Mouse (Mus musculus): Measurements from ENCODE around the gene Lce1h. TPM values are rescaled to one million over a fixed set of nuclear protein-coding genes. Genes with fewer than 3 reads are reported as not detected.

Gene Lce1h
- not detected in 2 replicates for polyA plus RNA-seq (2021; fragmentation: Nextera tagmentation)
- long read RNA-seq, experiment 1, result 0 reads
- long read RNA-seq, experiment 2, result 0 reads

GRCm38 (mm10) chr3:92764965-92765364 lies at the start of gene Lce1h:
Lce1h (minus strand) TSS chr3:92765065.

GRCm38 (mm10) chr3:92807791-92808190 lies 42.9 kb upstream of the Lce1h start, which contains the start of gene Lce1k:
Lce1k (minus strand) TSS chr3:92807891.

DNA sequence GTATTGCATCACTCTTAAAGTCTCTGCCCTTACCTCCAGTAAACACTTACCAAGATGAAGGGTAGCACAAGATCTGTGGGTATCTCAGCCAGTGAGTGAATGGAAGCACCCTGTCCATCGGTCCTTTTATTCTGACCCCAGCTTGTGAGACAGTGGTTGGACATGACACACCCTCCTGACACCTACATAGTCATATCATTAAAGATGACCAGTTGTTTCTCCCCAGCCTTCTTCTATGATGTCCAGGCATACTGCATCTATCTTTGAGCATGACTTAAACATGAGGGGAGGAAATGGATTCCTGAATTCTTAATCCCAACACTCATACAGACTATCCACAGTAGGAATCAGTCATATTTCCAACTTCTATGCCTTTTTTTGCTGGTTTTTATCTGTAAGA lies 25.5 kb upstream of the Lce1h start, which contains the start of gene Lce1j:
Gene Lce1j (minus strand): TSS at position 101 of the 400 bp plus-strand sequence.

DNA sequence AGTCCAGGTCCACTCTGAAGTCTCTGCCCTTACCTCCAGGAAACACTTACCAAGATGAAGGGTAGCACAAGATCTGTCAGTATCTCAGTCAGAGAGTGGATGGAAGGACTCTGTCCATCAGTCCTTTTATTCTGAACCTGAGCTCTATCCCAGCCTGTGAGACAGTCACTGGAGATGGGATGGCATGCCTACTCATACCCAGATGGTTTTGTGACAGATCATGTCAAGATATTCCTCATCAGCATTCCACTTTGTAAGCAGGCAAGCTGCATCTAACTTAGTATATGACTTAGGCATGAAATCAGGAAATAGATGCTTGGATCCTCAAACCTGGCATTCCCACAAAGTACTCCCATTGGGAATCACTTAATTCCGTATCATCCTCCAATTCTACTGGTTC lies 13.9 kb upstream of the Lce1h start, which contains the start of gene Lce1i:
Gene Lce1i (minus strand): TSS at position 101 of the 400 bp plus-strand sequence.

DNA sequence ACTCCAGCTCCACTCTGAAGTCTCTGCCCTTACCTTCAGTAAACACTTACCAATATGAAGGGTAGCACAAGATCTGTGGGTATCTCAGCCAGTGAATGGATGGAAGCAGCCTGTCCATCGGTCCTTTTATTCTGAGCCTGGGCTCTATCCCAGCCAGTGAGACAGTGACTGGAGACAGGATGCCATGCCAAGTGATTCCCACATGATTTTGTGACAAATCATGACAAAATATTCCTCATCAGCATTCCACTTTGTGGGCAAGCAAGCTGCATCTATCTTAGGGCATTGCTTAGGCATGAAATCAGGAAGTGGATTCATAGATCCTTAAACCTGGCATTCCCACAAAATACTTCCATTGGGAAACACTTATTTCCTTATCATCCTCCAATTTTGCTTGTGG lies 12.6 kb downstream of the Lce1h start, which contains the start of gene Lce1g:
Gene Lce1g (minus strand): TSS at position 101 of the 400 bp plus-strand sequence.

DNA sequence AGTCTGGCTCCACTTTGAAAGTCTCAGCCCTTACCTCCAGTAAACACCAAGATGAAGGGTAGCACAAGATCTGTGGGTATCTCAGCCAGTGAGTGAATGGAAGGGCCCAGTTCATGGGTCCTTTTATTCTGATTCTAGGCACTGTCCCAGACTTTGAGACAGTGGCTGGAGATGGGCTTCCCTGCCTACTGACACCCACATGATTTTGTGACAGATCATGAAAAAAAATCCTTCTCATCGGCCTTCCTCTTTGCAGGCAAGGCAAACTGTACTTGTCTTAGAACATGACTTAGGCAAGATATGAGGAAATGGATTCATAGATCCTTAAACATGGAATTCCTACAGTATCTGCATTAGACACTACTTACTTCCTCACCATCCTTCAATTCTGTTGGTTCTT lies 25.9 kb downstream of the Lce1h start, which contains the start of gene Gm38119:
Gene Gm38119 (minus strand): TSS at position 101 of the 400 bp plus-strand sequence.

DNA sequence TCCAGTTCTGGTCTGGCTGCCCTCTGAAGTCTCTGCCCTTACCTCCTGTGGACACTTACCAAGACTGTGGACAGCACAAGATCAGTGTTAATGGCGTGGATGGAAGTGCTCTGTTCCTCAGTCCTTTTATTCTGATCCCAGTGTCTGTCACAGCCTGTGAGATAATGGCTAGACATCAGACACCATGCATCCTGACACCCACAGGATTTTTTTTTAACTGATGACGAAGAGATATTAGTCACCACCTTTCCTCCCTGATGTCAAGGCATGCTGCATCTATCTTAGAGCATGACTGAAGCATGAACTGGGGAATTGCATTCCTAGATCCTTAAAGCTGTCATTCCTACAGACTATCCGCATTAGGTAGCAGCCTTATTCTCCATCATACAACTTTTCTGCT lies 44.6 kb downstream of the Lce1h start, which contains the start of gene Lce1f:
Gene Lce1f (minus strand): TSS at position 101 of the 400 bp plus-strand sequence.

Other genes starting within 250 kb of the Lce1h start
- gene 2310046K23Rik, start 230.6 kb downstream of the Lce1h start, polyA plus RNA-seq (2021; fragmentation: Nextera tagmentation), result not detected in 2 replicates
- not detected in 2 replicates for gene Ivl, start 191.3 kb downstream of the Lce1h start, polyA plus RNA-seq (2021; fragmentation: Nextera tagmentation)
- not detected in 2 replicates for gene Smcp, start 176.1 kb downstream of the Lce1h start, polyA plus RNA-seq (2021; fragmentation: Nextera tagmentation)
- not detected in 2 replicates for gene 2210017I01Rik, start 157.6 kb downstream of the Lce1h start, polyA plus RNA-seq (2021; fragmentation: Nextera tagmentation)
- not detected in 2 replicates for gene Lce6a, start 143.4 kb downstream of the Lce1h start, polyA plus RNA-seq (2021; fragmentation: Nextera tagmentation)
- gene Lce1a1, start 116.8 kb downstream of the Lce1h start, polyA plus RNA-seq (2021; fragmentation: Nextera tagmentation), result not detected in 2 replicates
- not detected in 2 replicates for gene Lce1b, start 108.1 kb downstream of the Lce1h start, polyA plus RNA-seq (2021; fragmentation: Nextera tagmentation)
- not detected in 2 replicates for gene Lce1a2, start 94.8 kb downstream of the Lce1h start, polyA plus RNA-seq (2021; fragmentation: Nextera tagmentation)
- not detected in 2 replicates for gene Lce1c, start 85.8 kb downstream of the Lce1h start, polyA plus RNA-seq (2021; fragmentation: Nextera tagmentation)
- not detected in 2 replicates for gene Lce1d, start 77.9 kb downstream of the Lce1h start, polyA plus RNA-seq (2021; fragmentation: Nextera tagmentation)
- not detected in 2 replicates for gene Lce1e, start 56.0 kb downstream of the Lce1h start, polyA plus RNA-seq (2021; fragmentation: Nextera tagmentation)
- not detected in 2 replicates for gene Lce1f, start 44.7 kb downstream of the Lce1h start, polyA plus RNA-seq (2021; fragmentation: Nextera tagmentation)
- not detected in 2 replicates for gene Gm38119, start 26.0 kb downstream of the Lce1h start, polyA plus RNA-seq (2021; fragmentation: Nextera tagmentation)
- not detected in 2 replicates for gene Lce1g, start 12.7 kb downstream of the Lce1h start, polyA plus RNA-seq (2021; fragmentation: Nextera tagmentation)
- gene Lce1i, start 13.8 kb upstream of the Lce1h start, polyA plus RNA-seq (2021; fragmentation: Nextera tagmentation), result not detected in 2 replicates
- gene Lce1j, start 25.4 kb upstream of the Lce1h start, polyA plus RNA-seq (2021; fragmentation: Nextera tagmentation), result not detected in 2 replicates
- gene Lce1k, start 42.8 kb upstream of the Lce1h start, polyA plus RNA-seq (2021; fragmentation: Nextera tagmentation), result not detected in 2 replicates
- gene Kprp, start 62.2 kb upstream of the Lce1h start, polyA plus RNA-seq (2021; fragmentation: Nextera tagmentation), result not detected in 2 replicates
- gene Lce1l, start 86.2 kb upstream of the Lce1h start, polyA plus RNA-seq (2021; fragmentation: Nextera tagmentation), result not detected in 2 replicates
- not detected in 2 replicates for gene 2310050C09Rik, start 105.2 kb upstream of the Lce1h start, polyA plus RNA-seq (2021; fragmentation: Nextera tagmentation)
- gene Lce3a, start 161.2 kb upstream of the Lce1h start, polyA plus RNA-seq (2021; fragmentation: Nextera tagmentation), result not detected in 2 replicates
- not detected in 2 replicates for gene Lce3b, start 167.9 kb upstream of the Lce1h start, polyA plus RNA-seq (2021; fragmentation: Nextera tagmentation)
- not detected in 2 replicates for gene Lce3c, start 179.4 kb upstream of the Lce1h start, polyA plus RNA-seq (2021; fragmentation: Nextera tagmentation)
- gene Lce3d, start 192.3 kb upstream of the Lce1h start, polyA plus RNA-seq (2021; fragmentation: Nextera tagmentation), result not detected in 2 replicates
- not detected in 2 replicates for gene Lce3e, start 202.0 kb upstream of the Lce1h start, polyA plus RNA-seq (2021; fragmentation: Nextera tagmentation)
- gene Lce3f, start 227.2 kb upstream of the Lce1h start, polyA plus RNA-seq (2021; fragmentation: Nextera tagmentation), result not detected in 2 replicates